Mouse (Mus musculus) bone marrow, adult 2 months (tissue): ENCODE measurements around the gene Fam136a.

Source experiments
- CTCF ChIP-seq: fragments of 200-500 bp; IDR thresholded peaks from 2 replicates; pipeline ENCODE4 v1.5.1; 2011; ENCODE audit warnings: low read length, control low read depth; ENCODE audit not compliant: control insufficient read depth, insufficient read depth
- POLR2A ChIP-seq: fragments of 200-500 bp; IDR thresholded peaks from 2 replicates; pipeline ENCODE4 v1.6.1; 2011; ENCODE audit warnings: low read depth, mild to moderate bottlenecking, control low read depth, low read length, borderline replicate concordance; ENCODE audit not compliant: control insufficient read depth

DNA sequence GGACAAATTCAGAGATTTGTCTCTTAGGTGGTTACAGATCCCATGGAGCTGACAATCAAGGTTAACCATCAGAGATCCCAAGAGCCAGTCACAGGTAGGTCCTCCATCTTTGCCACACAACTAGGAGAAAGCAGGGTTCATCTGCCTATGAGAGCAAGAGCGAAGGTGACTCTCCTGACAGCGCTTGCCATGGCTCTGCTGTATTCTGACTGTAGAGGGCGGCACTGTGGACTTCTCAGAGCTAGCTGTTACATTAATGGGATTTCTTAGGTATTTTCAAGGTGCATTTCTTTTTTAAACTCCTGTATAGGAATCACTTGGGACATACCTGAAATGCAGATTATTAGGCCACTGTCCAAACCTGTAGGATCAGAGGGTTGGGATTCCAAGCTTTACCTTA lies 10.5 kb upstream of the Fam136a start:
- TF ChIP-seq CTCF (no peak), POLR2A (no peak)
